Mouse (Mus musculus) ES-Bruce4 (cell line): ENCODE data around the gene Mcrip1.

Experiments used
- CTCF ChIP-seq: IDR thresholded peaks from one replicate; pipeline ENCODE4 v1.8.1; 2011; ENCODE audit warnings: low read depth, low read length
- EP300 ChIP-seq: IDR thresholded peaks from 2 replicates; pipeline ENCODE4 v1.6.1; 2011; ENCODE audit warnings: low read depth, low read length; ENCODE audit not compliant: insufficient read depth
- POLR2A ChIP-seq: IDR thresholded peaks from one replicate; pipeline ENCODE4 v1.8.1; 2011; ENCODE audit warnings: low read length; ENCODE audit not compliant: insufficient read depth

DNA sequence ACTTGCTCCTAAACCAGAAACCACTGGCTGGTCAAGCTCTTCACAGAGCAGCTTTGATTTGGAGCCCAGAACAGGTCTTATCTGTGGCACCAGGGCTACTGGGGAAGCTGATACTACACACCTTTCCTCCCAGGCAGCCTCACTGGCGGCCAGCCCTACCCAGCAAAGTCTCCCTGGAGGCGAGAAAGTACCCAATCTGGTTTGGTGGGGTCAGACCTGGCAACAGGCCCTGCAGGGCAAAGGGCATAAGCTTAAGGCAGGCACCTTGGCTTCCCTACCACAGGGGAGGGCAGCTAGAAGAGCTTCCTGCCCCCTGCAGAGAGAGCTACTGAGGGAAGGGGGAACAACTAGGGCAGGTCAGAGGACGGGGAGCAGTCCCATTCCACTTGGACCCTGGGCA, 49.2 kb downstream of the Mcrip1 start:
- TF ChIP-seq POLR2A (no peak), CTCF (no peak), EP300 (no peak)
